ENCODE assay signal across 14 mouse cellular contexts in genomic region chr3:59261709-59262472, GRCm38 (mm10). TPM values are rescaled to one million over a fixed set of nuclear protein-coding genes. Genes with fewer than 3 reads are reported as not detected.
DNase-seq lines count a peak whose midpoint lies in the region; ATAC-seq and TF ChIP-seq lines count a peak whose summit lies in the region.
"Had no signal": no experiment of that assay in that cellular context is flagged by ENCODE, and none has a peak within 500 bp of the region (broad histone marks: within the 10 kb centered on the region; RNA-seq: fewer than 3 reads in every experiment).

No protein-coding gene starts in this region.

- H3K4me1 ChIP-seq in forebrain, embryonic 12.5 days: peaks cover 15% of the 10 kb centered on the region
- H3K4me1 ChIP-seq in forebrain, postnatal 0 days (ENCODE audit: insufficient read depth): 0 out of 2 replicates have a peak, but pooled peaks cover 2% of the 10 kb centered on the region
- H3K4me1 ChIP-seq in midbrain, embryonic 12.5 days: peaks cover 10% of the 10 kb centered on the region
- peaks cover 11% of the 10 kb centered on the region for H3K4me1 ChIP-seq in midbrain, embryonic 15.5 days

- WGBS in forebrain, embryonic 12.5 days: 20% methylated on average over 9 of the region's 9 CpGs
- WGBS in forebrain, postnatal 0 days: 23% methylated on average over 9 of the region's 9 CpGs
- 37% methylated on average over 9 of the region's 9 CpGs for WGBS in midbrain, embryonic 12.5 days
- WGBS in midbrain, embryonic 15.5 days: 34% methylated on average over 9 of the region's 9 CpGs

- no peak for TF ChIP-seq CTCF in forebrain, postnatal 0 days (IDR thresholded peaks at IDR 0.05; ENCODE audit: low read depth)

- no peak overlapping the region for H3K4me3 ChIP-seq in forebrain, embryonic 12.5 days (replicated peaks)
- H3K4me3 ChIP-seq in forebrain, postnatal 0 days (ENCODE audit: low read depth, low read length): no peak overlapping the region
- H3K4me3 ChIP-seq in midbrain, embryonic 12.5 days: no peak overlapping the region
- H3K4me3 ChIP-seq in midbrain, embryonic 15.5 days: no peak overlapping the region
- H3K4me3 ChIP-seq: heart, adult 2 months; limb, embryonic 10.5 days; neural tube, embryonic 13.5 days had no signal

- ATAC-seq in forebrain, embryonic 12.5 days (ENCODE audit: low FRiP score): peak; percentile 39; the same call in 1 of the 2 replicates
- ATAC-seq in forebrain, postnatal 0 days: no peak
- peak; percentile 55; the same call in 1 of the 2 replicates for ATAC-seq in midbrain, embryonic 12.5 days (ENCODE audit: low FRiP score, low read depth)
- no peak for ATAC-seq in midbrain, embryonic 15.5 days (replicated peaks)

- peaks cover 5% of the 10 kb centered on the region; the same call in 1 of the 2 replicates for H3K36me3 ChIP-seq in forebrain, embryonic 12.5 days (replicated peaks)
- peaks cover 7% of the 10 kb centered on the region for H3K36me3 ChIP-seq in forebrain, postnatal 0 days (ENCODE audit: insufficient read depth)
- H3K36me3 ChIP-seq in midbrain, embryonic 12.5 days: 0 out of 2 replicates have a peak, but pooled peaks cover 3% of the 10 kb centered on the region
- H3K36me3 ChIP-seq in midbrain, embryonic 15.5 days (replicated peaks): no peaks in the 10 kb centered on the region
- H3K36me3 ChIP-seq: limb, embryonic 10.5 days had no signal

- H3K9me3 ChIP-seq in forebrain, embryonic 12.5 days: no peaks in the 10 kb centered on the region
- H3K9me3 ChIP-seq in forebrain, postnatal 0 days (ENCODE audit: low read length): no peaks in the 10 kb centered on the region
- H3K9me3 ChIP-seq in midbrain, embryonic 12.5 days: no peaks in the 10 kb centered on the region
- H3K9me3 ChIP-seq in midbrain, embryonic 15.5 days: no peaks in the 10 kb centered on the region
- H3K9me3 ChIP-seq: limb, embryonic 10.5 days; neural tube, embryonic 13.5 days had no signal

- no peak overlapping the region for H3K4me2 ChIP-seq in forebrain, embryonic 12.5 days
- H3K4me2 ChIP-seq in forebrain, postnatal 0 days (ENCODE audit: low read depth): no peak overlapping the region
- H3K4me2 ChIP-seq in midbrain, embryonic 12.5 days (replicated peaks): no peak overlapping the region
- no peak overlapping the region for H3K4me2 ChIP-seq in midbrain, embryonic 15.5 days

- no peak for DNase-seq in forebrain, postnatal 0 days
- DNase-seq in Muller cell, postnatal 12 days (ENCODE audit: inconsistent ontology term): peak; percentile 43
- peak; percentile 49 for DNase-seq in mesoderm, embryonic 11.5 days (ENCODE audit: low read depth, low spot score)
- no peak for DNase-seq in right cerebral cortex, postnatal 36 days (ENCODE audit: low spot score in 2 of 2)
- DNase-seq in retina, embryonic 14.5 days (ENCODE audit: low spot score): no peak
- DNase-seq: cerebellum, postnatal 14 days; heart, adult 2 months; heart, postnatal 36 days; right cerebral cortex, postnatal 25 days had no signal

- H3K9ac ChIP-seq in forebrain, embryonic 12.5 days: no peak overlapping the region
- no peak overlapping the region for H3K9ac ChIP-seq in forebrain, postnatal 0 days
- H3K9ac ChIP-seq in midbrain, embryonic 12.5 days (replicated peaks): no peak overlapping the region
- no peak overlapping the region for H3K9ac ChIP-seq in midbrain, embryonic 15.5 days
- H3K9ac ChIP-seq: neural tube, embryonic 13.5 days had no signal

- 0 out of 2 replicates have a peak, but pooled peaks cover 5% of the 10 kb centered on the region for H3K27me3 ChIP-seq in forebrain, embryonic 12.5 days
- H3K27me3 ChIP-seq in forebrain, postnatal 0 days (ENCODE audit: insufficient read depth, low read length): no peaks in the 10 kb centered on the region
- no peaks in the 10 kb centered on the region for H3K27me3 ChIP-seq in midbrain, embryonic 12.5 days
- H3K27me3 ChIP-seq in midbrain, embryonic 15.5 days (replicated peaks): no peaks in the 10 kb centered on the region
- H3K27me3 ChIP-seq: neural tube, embryonic 13.5 days had no signal

- 0 out of 2 replicates have a peak overlapping the region, but pooled peaks have one; percentile 5 for H3K27ac ChIP-seq in forebrain, embryonic 12.5 days
- no peak overlapping the region for H3K27ac ChIP-seq in forebrain, postnatal 0 days (ENCODE audit: low read depth, low read length)
- H3K27ac ChIP-seq in midbrain, embryonic 12.5 days (replicated peaks): no peak overlapping the region
- H3K27ac ChIP-seq in midbrain, embryonic 15.5 days: no peak overlapping the region
- H3K27ac ChIP-seq: limb, embryonic 10.5 days; neural tube, embryonic 13.5 days had no signal

RNA-seq across cellular contexts. Expression of gene P2ry12, which starts 0.8 kb away (rescaled TPM):
- polyA plus RNA-seq in forebrain, embryonic 12.5 days (2016; fragmentation: Nextera tagmentation; extraction: Ambion mirVana): 2.9 and 4.4 TPM in 2 replicates
- total RNA-seq in forebrain, postnatal 0 days (2014; rRNA removed): 11.8 and 12.9 TPM in 2 replicates
- polyA plus RNA-seq in forebrain, postnatal 0 days (2015; fragmentation: Nextera tagmentation; extraction: Ambion mirVana): 8.2 and 10.4 TPM in 2 replicates
- polyA plus RNA-seq in midbrain, embryonic 12.5 days (2016; fragmentation: Nextera tagmentation; extraction: Ambion mirVana): 4.3 and 4.9 TPM in 2 replicates
- polyA plus RNA-seq in midbrain, embryonic 15.5 days (2015; fragmentation: Nextera tagmentation; extraction: Ambion mirVana): 5.9 and 7.7 TPM in 2 replicates

RNA-seq across cellular contexts. Expression of gene P2ry13, which starts 51.2 kb away (rescaled TPM):
- polyA plus RNA-seq in forebrain, embryonic 12.5 days (2016; fragmentation: Nextera tagmentation; extraction: Ambion mirVana): 0.58 and 1.2 TPM in 2 replicates
- total RNA-seq in forebrain, postnatal 0 days (2014; rRNA removed): 2.0 and 2.2 TPM in 2 replicates
- polyA plus RNA-seq in forebrain, postnatal 0 days (2015; fragmentation: Nextera tagmentation; extraction: Ambion mirVana): 1.8 and 2.1 TPM in 2 replicates
- 0.75 and 0.84 TPM in 2 replicates for polyA plus RNA-seq in midbrain, embryonic 12.5 days (2016; fragmentation: Nextera tagmentation; extraction: Ambion mirVana)
- 1.4 and 1.8 TPM in 2 replicates for polyA plus RNA-seq in midbrain, embryonic 15.5 days (2015; fragmentation: Nextera tagmentation; extraction: Ambion mirVana)

Comparison
In these comparisons a context has a peak if more than half of its experiments do, and no peak if none do; other contexts are left out.
1. ATAC-seq: peak in forebrain, embryonic 12.5 days (single experiment) and midbrain, embryonic 12.5 days (single experiment); none in forebrain, postnatal 0 days (single experiment) and midbrain, embryonic 15.5 days (single experiment).
2. DNase-seq: peak in Muller cell, postnatal 12 days (single experiment) and mesoderm, embryonic 11.5 days (single experiment); none in forebrain, postnatal 0 days (single experiment), right cerebral cortex, postnatal 36 days (0 of 2) and retina, embryonic 14.5 days (single experiment).